In genomic region chr16:90284916-90285315, GRCm38 (mm10) we compare ENCODE assay signal across 8 mouse cellular contexts. TPM values are rescaled to one million over a fixed set of nuclear protein-coding genes. Genes with fewer than 3 reads are reported as not detected.
DNase-seq lines count a peak whose midpoint lies in the region; ATAC-seq and TF ChIP-seq lines count a peak whose summit lies in the region.

No protein-coding gene starts in this region.

- no peaks in the 10 kb centered on the region for H3K9me3 ChIP-seq in E14TG2a.4 (ENCODE audit: low read length)
- H3K9me3 ChIP-seq in forebrain, embryonic 10.5 days, result no peaks in the 10 kb centered on the region
- no peaks in the 10 kb centered on the region for H3K9me3 ChIP-seq in limb, embryonic 13.5 days
- no peaks in the 10 kb centered on the region for H3K9me3 ChIP-seq in neural tube, embryonic 14.5 days (ENCODE audit: control insufficient read depth, low read length)

- TF ChIP-seq EP300 in heart, adult 2 months (IDR thresholded peaks at IDR 0.05; ENCODE audit: insufficient read depth, low read depth, low read length), result no peak

- no peak for TF ChIP-seq POLR2A in heart, adult 2 months (IDR thresholded peaks at IDR 0.05; ENCODE audit: insufficient read depth, low read depth, low read length)

- H3K27ac ChIP-seq in heart, adult 2 months, result peak overlapping the region; percentile 88
- peak overlapping the region; percentile 99 for H3K27ac ChIP-seq in forebrain, embryonic 10.5 days
- peak overlapping the region; percentile 92; the same call in 1 of the 2 replicates for H3K27ac ChIP-seq in limb, embryonic 13.5 days
- H3K27ac ChIP-seq in neural tube, embryonic 14.5 days (ENCODE audit: low read depth, low read length), result no peak overlapping the region; the same call in 1 of the 2 replicates

- H3K36me3 ChIP-seq in heart, adult 2 months (ENCODE audit: control insufficient read depth, insufficient read depth, low read length), result peaks cover 13% of the 10 kb centered on the region
- peaks cover 18% of the 10 kb centered on the region for H3K36me3 ChIP-seq in E14TG2a.4 (ENCODE audit: insufficient read depth, low read length)
- peaks cover 10% of the 10 kb centered on the region for H3K36me3 ChIP-seq in forebrain, embryonic 10.5 days (replicated peaks)
- H3K36me3 ChIP-seq in limb, embryonic 13.5 days, result no peaks in the 10 kb centered on the region
- H3K36me3 ChIP-seq in neural tube, embryonic 14.5 days (ENCODE audit: control insufficient read depth, insufficient read depth, low read length), result no peaks in the 10 kb centered on the region

- peak overlapping the region; percentile 50 for H3K9ac ChIP-seq in heart, adult 2 months (ENCODE audit: low read depth, low read length)
- H3K9ac ChIP-seq in limb, embryonic 13.5 days, result peak overlapping the region; percentile 76
- H3K9ac ChIP-seq in neural tube, embryonic 14.5 days (replicated peaks; ENCODE audit: low read depth, low read length), result peak overlapping the region; percentile 79; the same call in 1 of the 2 replicates

- DNase-seq in heart, adult 2 months, result no peak
- no peak for DNase-seq in heart, postnatal 25 days (ENCODE audit: low spot score)
- no peak for DNase-seq in forebrain, embryonic 10.5 days (ENCODE audit: extremely low spot score, low spot score)
- no peak for DNase-seq in adrenal gland, postnatal 4 days (ENCODE audit: low spot score in 2 of 2)
- no peak for DNase-seq in left cerebral cortex, adult 11 months (ENCODE audit: low spot score)

- peak overlapping the region; percentile 68 for H3K4me2 ChIP-seq in limb, embryonic 13.5 days (replicated peaks)
- peak overlapping the region; percentile 61 for H3K4me2 ChIP-seq in neural tube, embryonic 14.5 days (ENCODE audit: low read depth, low read length)

- peaks cover 16% of the 10 kb centered on the region for H3K4me1 ChIP-seq in heart, adult 2 months (ENCODE audit: control insufficient read depth, insufficient read depth, low read length)
- H3K4me1 ChIP-seq in E14TG2a.4 (replicated peaks; ENCODE audit: low read depth, low read length), result peaks cover 53% of the 10 kb centered on the region
- H3K4me1 ChIP-seq in forebrain, embryonic 10.5 days, result peaks cover 45% of the 10 kb centered on the region
- peaks cover 38% of the 10 kb centered on the region for H3K4me1 ChIP-seq in limb, embryonic 13.5 days
- H3K4me1 ChIP-seq in neural tube, embryonic 14.5 days (ENCODE audit: control insufficient read depth, insufficient read depth, low read length), result peaks cover 19% of the 10 kb centered on the region

- TF ChIP-seq CTCF in heart, adult 2 months (IDR thresholded peaks at IDR 0.05), result no peak
- TF ChIP-seq CTCF in E14TG2a.4 (conservative IDR thresholded peaks at IDR 0.05; ENCODE audit: low read length), result no peak

- WGBS in heart, adult 2 months, result 4% methylated on average over 15 of the region's 15 CpGs
- 5% methylated on average over 15 of the region's 15 CpGs for WGBS in forebrain, embryonic 10.5 days
- WGBS in limb, embryonic 13.5 days, result 7% methylated on average over 15 of the region's 15 CpGs
- WGBS in neural tube, embryonic 14.5 days, result 6% methylated on average over 15 of the region's 15 CpGs

- no peak for ATAC-seq in limb, embryonic 13.5 days (ENCODE audit: low FRiP score, low read depth)
- ATAC-seq in neural tube, embryonic 14.5 days (ENCODE audit: low read depth), result 0 out of 2 replicates have a peak, but pooled peaks have one; percentile 5

- no peaks in the 10 kb centered on the region for H3K27me3 ChIP-seq in heart, adult 2 months (ENCODE audit: control insufficient read depth, insufficient read depth, low read length)
- H3K27me3 ChIP-seq in E14TG2a.4 (ENCODE audit: insufficient read depth, low read length), result no peaks in the 10 kb centered on the region
- no peaks in the 10 kb centered on the region for H3K27me3 ChIP-seq in forebrain, embryonic 10.5 days (ENCODE audit: poor library complexity, severe bottlenecking)
- no peaks in the 10 kb centered on the region for H3K27me3 ChIP-seq in limb, embryonic 13.5 days
- 0 out of 2 replicates have a peak, but pooled peaks cover 2% of the 10 kb centered on the region for H3K27me3 ChIP-seq in neural tube, embryonic 14.5 days (ENCODE audit: control insufficient read depth, insufficient read depth, low read length)

- intact Hi-C loops in heart, adult 2 months (cut with DNase I), result loop anchor here (2.0 to 5.0 kb wide), 2 partner anchors 64 to 88 kb away; partner anchors contain the start of gene Sod1
- intact Hi-C loops in heart, postnatal 25 days (cut with DNase I), result loop anchor here (5.0 kb wide), 1 partner anchor 88 kb away; no protein-coding TSS in a partner anchor

- H3K79me2 ChIP-seq in heart, adult 2 months (replicated peaks; ENCODE audit: control insufficient read depth, insufficient read depth, low read length), result peaks cover 8% of the 10 kb centered on the region

- peak overlapping the region; percentile 98 for H3K4me3 ChIP-seq in heart, adult 2 months
- H3K4me3 ChIP-seq in E14TG2a.4 (replicated peaks; ENCODE audit: low read length), result peak overlapping the region; percentile 98
- peak overlapping the region; percentile 100 for H3K4me3 ChIP-seq in forebrain, embryonic 10.5 days
- peak overlapping the region; percentile 98 for H3K4me3 ChIP-seq in limb, embryonic 13.5 days
- peak overlapping the region; percentile 72 for H3K4me3 ChIP-seq in neural tube, embryonic 14.5 days (ENCODE audit: low read depth, low read length)

RNA-seq across cellular contexts. Expression of gene Scaf4, which starts 0.6 kb away (rescaled TPM):
- 10 to 100 TPM; 17.8 to 18.8 TPM for total RNA-seq in heart, adult 2 months (2021)
- polyA plus RNA-seq in heart, adult 2 months (2012; rRNA removed), result 19.9 and 20.1 TPM in 2 replicates
- total RNA-seq in heart, postnatal 25 days (2021), result 10 to 100 TPM; 17.5 to 21.8 TPM
- 30.9 and 36.0 TPM in 2 replicates for polyA plus RNA-seq in forebrain, embryonic 10.5 days (2016; fragmentation: Nextera tagmentation; extraction: Ambion mirVana)
- 27.3 and 28.5 TPM in 2 replicates for polyA plus RNA-seq in limb, embryonic 13.5 days (2015; fragmentation: Nextera tagmentation; extraction: Ambion mirVana)
- 23.9 and 27.0 TPM in 2 replicates for polyA plus RNA-seq in neural tube, embryonic 14.5 days (2014; fragmentation: Nextera tagmentation; extraction: Ambion mirVana)
- total RNA-seq in adrenal gland, postnatal 4 days (2021), result 10 to 100 TPM; 57.1 to 68.3 TPM
